Mouse (Mus musculus) heart, postnatal 25 days (tissue): ENCODE measurements at regions not wholly inside any gene's neighbourhood (a gene's known extent, or its start where the extent isn't known, plus 50 kb on each side); places are given as distances from the start of the nearest gene placed in this dataset.

ENCODE experiments used
- DNase-seq: peaks from one replicate; pipeline ENCODE4 v3.0.0; 2022; ENCODE audit warnings: low spot score
- intact Hi-C: fragments of 180-260 bp; cut with DNase I; formaldehyde crosslinking; loops from one replicate; pipeline ENCODE4 v1.15.1; 2025

GRCm38 (mm10) chr1:186189390-186189789 is 72.3 kb upstream of the Lyplal1 start:
- intact Hi-C loops = loop anchor here (10.0 kb wide), 2 partner anchors 205 to 505 kb away; no protein-coding TSS in a partner anchor

GRCm38 (mm10) chr1:186187372-186187771 is 70.3 kb upstream of the Lyplal1 start:
- DNase-seq = no peak
- intact Hi-C loops = loop anchor here (10.0 kb wide), 2 partner anchors 207 to 503 kb away; no protein-coding TSS in a partner anchor

More at GRCm38 (mm10) chr1:186189390-186189789, 72.3 kb upstream of the Lyplal1 start:
- DNase-seq = peak; percentile 12

- intact Hi-C loops = loop anchor here (2.0 to 10.0 kb wide), 3 partner anchors 212 to 530 kb away; no protein-coding TSS in a partner anchor
- DNase-seq = no peak
Observed at GRCm38 (mm10) chr1:186183204-186183651, 66.1 kb upstream of the Lyplal1 start.

- intact Hi-C loops = loop anchor here (2.0 to 10.0 kb wide), 3 partner anchors 212 to 530 kb away; no protein-coding TSS in a partner anchor
Observed at GRCm38 (mm10) chr1:186182498-186183203, 65.5 kb upstream of the Lyplal1 start.

GRCm38 (mm10) chr1:186177019-186177418 is 59.9 kb upstream of the Lyplal1 start:
- intact Hi-C loops = no loop called here
- no peak for DNase-seq

More at GRCm38 (mm10) chr1:186182498-186183203, 65.5 kb upstream of the Lyplal1 start:
- peak; percentile 29 for DNase-seq

- no peak for DNase-seq
- intact Hi-C loops = no loop called here
Observed at GRCm38 (mm10) chr1:186173472-186174014, 56.4 kb upstream of the Lyplal1 start.

- intact Hi-C loops = no loop called here
- no peak for DNase-seq
Observed at GRCm38 (mm10) chr1:186171691-186172090, 54.6 kb upstream of the Lyplal1 start.
